Mouse (Mus musculus) liver, embryonic 11.5 days (tissue): Measurements from ENCODE around the gene Mrpl37. TPM values are rescaled to one million over a fixed set of nuclear protein-coding genes. Genes with fewer than 3 reads are reported as not detected.

Experiments
- ATAC-seq: fragments of 200-750 bp; cut with Nextera tagmentation; replicated peaks from 2 replicates; pipeline ENCODE4 v1.8.0; 2017; ENCODE audit warnings: moderate number of reproducible peaks, mild to moderate bottlenecking, moderate TSS enrichment, moderate library complexity; ENCODE audit not compliant: low FRiP score
- DNase-seq: peaks from one replicate; pipeline ENCODE4 v3.0.0-alpha.2; 2017; ENCODE audit warnings: low spot score
- H3K27ac ChIP-seq: fragments of 300-500 bp; sonication (generic); 2 replicates; pipeline ENCODE4 v1.5.1; 2014; ENCODE audit warnings: mild to moderate bottlenecking, low read depth, low read length, control low read depth
- H3K27me3 ChIP-seq: fragments of 300-500 bp; sonication (generic); replicated peaks from 2 replicates; pipeline ENCODE4 v1.6.1; 2014; ENCODE audit warnings: low read length, mixed read lengths; ENCODE audit not compliant: control insufficient read depth, insufficient read depth
- H3K36me3 ChIP-seq: fragments of 300-500 bp; sonication (generic); 2 replicates; pipeline ENCODE4 v1.6.1; 2014; ENCODE audit warnings: mild to moderate bottlenecking, low read length, moderate library complexity, mixed read lengths; ENCODE audit not compliant: control insufficient read depth, insufficient read depth
- H3K4me1 ChIP-seq: fragments of 300-500 bp; sonication (generic); replicated peaks from 2 replicates; pipeline ENCODE4 v1.6.1; 2014; ENCODE audit warnings: low read length, mixed read lengths; ENCODE audit not compliant: control insufficient read depth, insufficient read depth
- H3K4me2 ChIP-seq: fragments of 300-500 bp; sonication (generic); 2 replicates; pipeline ENCODE4 v1.6.1; 2014; ENCODE audit warnings: mild to moderate bottlenecking, control low read depth, moderate library complexity
- H3K4me3 ChIP-seq: fragments of 300-500 bp; sonication (generic); 2 replicates; pipeline ENCODE4 v1.5.1; 2014; ENCODE audit warnings: low read depth, low read length, control low read depth
- H3K9ac ChIP-seq: fragments of 300-500 bp; sonication (generic); 2 replicates; pipeline ENCODE4 v1.6.1; 2014; ENCODE audit warnings: low read depth, low read length, control low read depth
- H3K9me3 ChIP-seq: fragments of 300-500 bp; sonication (generic); 2 replicates; pipeline ENCODE4 v1.6.1; 2016; ENCODE audit warnings: low read length, inconsistent platforms, mixed read lengths; ENCODE audit not compliant: control insufficient read depth
- WGBS: fragments of 180-500 bp; shearing (Covaris S2); extraction: QIAGEN DNeasy Blood & Tissue Kit; methylation state at CpG from one replicate; pipeline ENCODE4 v1.1.7; 2014; 5-methylcytosine and 5-hydroxymethylcytosine counted together
- polyA plus RNA-seq: library from polyadenylated mRNA; unstranded; fragments of >200 nt; fragmentation: Nextera tagmentation; extraction: Ambion mirVana; gene quantifications from 2 replicates; pipeline ENCODE4 v1.2.1, GENCODE M21; 2014

The Mrpl37 gene
- polyA plus RNA-seq, 1 experiment from 2014 or later, result 122 TPM

- H3K4me2 ChIP-seq, result no peak overlapping the region; the same call in 1 of the 2 replicates
- H3K4me3 ChIP-seq, result no peak overlapping the region
- H3K9me3 ChIP-seq, result no peaks in the 10 kb centered on the region
- H3K36me3 ChIP-seq, result no peaks in the 10 kb centered on the region
- H3K27ac ChIP-seq, result no peak overlapping the region
- no peak for DNase-seq
- ATAC-seq, result no peak
- H3K9ac ChIP-seq, result no peak overlapping the region
- peaks cover 3% of the 10 kb centered on the region for H3K4me1 ChIP-seq
- H3K27me3 ChIP-seq, result no peaks in the 10 kb centered on the region
- 51% methylated on average over 15 of the region's 15 CpGs for WGBS
Measured at GRCm38 (mm10) chr4:107097871-107098270, 31.2 kb upstream of the Mrpl37 start.

DNA sequence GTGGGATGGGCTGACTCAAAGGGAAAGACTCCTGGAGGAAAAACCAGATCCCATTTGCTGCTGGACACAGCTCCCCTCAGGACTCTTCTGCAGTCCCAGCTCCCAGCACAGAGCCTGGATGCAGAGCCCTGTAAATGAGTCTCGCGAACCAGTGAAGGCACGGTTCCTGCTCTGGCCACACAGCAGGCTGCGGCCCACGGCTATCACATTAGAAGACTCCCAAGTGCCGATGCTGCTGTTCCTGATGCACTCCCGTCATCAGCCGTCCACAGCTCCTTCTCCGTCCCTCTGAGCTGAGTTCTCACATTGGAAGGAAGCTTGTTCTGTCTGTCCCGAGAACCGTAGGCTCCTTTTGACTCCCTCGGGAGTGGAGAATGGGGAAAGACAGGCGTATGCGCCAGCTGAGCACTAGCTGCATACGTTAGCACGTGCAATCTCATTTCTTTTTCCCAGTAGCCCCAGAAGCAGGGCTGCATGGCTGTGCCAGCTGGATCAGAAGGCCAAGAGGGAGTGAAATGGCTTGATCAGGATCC is 30.2 kb upstream of the Mrpl37 start, which contains the start of gene Cdcp2:
Gene Cdcp2 (plus strand): TSS at position 51 of the 533 bp plus-strand sequence.
- Histone ChIP-seq H3K27me3 (no peaks in the 10 kb centered on the region), H3K4me2 (no peak within 1 kb of the TSS; the same call in 1 of the 2 replicates), H3K27ac (no peak within 1 kb of the TSS; the same call in 1 of the 2 replicates), H3K4me3 (no peak within 1 kb of the TSS), H3K36me3 (no peaks in the 10 kb centered on the region), H3K9ac (no peak within 1 kb of the TSS), H3K9me3 (no peaks in the 10 kb centered on the region), H3K4me1 (peaks cover 3% of the 10 kb centered on the region)
- no peak for ATAC-seq
- no peak for DNase-seq
- 68% methylated on average over 16 of the region's 16 CpGs for WGBS

GRCm38 (mm10) chr4:107096043-107096442 is 29.4 kb upstream of the Mrpl37 start:
- H3K9ac ChIP-seq, result no peak overlapping the region
- peaks cover 3% of the 10 kb centered on the region for H3K4me1 ChIP-seq

GRCm38 (mm10) chr4:107094484-107095187 is 28.0 kb upstream of the Mrpl37 start:
- Histone ChIP-seq H3K4me3 (no peak overlapping the region), H3K9ac (no peak overlapping the region), H3K27ac (no peak overlapping the region), H3K9me3 (no peaks in the 10 kb centered on the region), H3K4me1 (peaks cover 3% of the 10 kb centered on the region), H3K36me3 (no peaks in the 10 kb centered on the region), H3K4me2 (no peak overlapping the region), H3K27me3 (no peaks in the 10 kb centered on the region)
- ATAC-seq, result no peak
- WGBS, result 72% methylated on average over 16 of the region's 16 CpGs
- no peak for DNase-seq

More at GRCm38 (mm10) chr4:107096043-107096442, 29.4 kb upstream of the Mrpl37 start:
- no peak overlapping the region for H3K4me3 ChIP-seq
- H3K36me3 ChIP-seq, result no peaks in the 10 kb centered on the region
- no peaks in the 10 kb centered on the region for H3K9me3 ChIP-seq
- 26% methylated on average over 6 of the region's 6 CpGs for WGBS
- H3K27ac ChIP-seq, result no peak overlapping the region; the same call in 1 of the 2 replicates
- DNase-seq, result peak; percentile 42
- no peak overlapping the region for H3K4me2 ChIP-seq
- H3K27me3 ChIP-seq, result no peaks in the 10 kb centered on the region
- no peak for ATAC-seq

GRCm38 (mm10) chr4:107091696-107092095 is 25.0 kb upstream of the Mrpl37 start:
- 83% methylated on average over 14 of the region's 14 CpGs for WGBS
- no peak overlapping the region for H3K4me2 ChIP-seq
- no peaks in the 10 kb centered on the region for H3K27me3 ChIP-seq
- H3K9ac ChIP-seq, result no peak overlapping the region
- DNase-seq (no peak), ATAC-seq (no peak)
- peaks cover 3% of the 10 kb centered on the region for H3K4me1 ChIP-seq
- H3K27ac ChIP-seq, result no peak overlapping the region
- no peaks in the 10 kb centered on the region for H3K9me3 ChIP-seq
- no peaks in the 10 kb centered on the region for H3K36me3 ChIP-seq
- H3K4me3 ChIP-seq, result no peak overlapping the region

DNA sequence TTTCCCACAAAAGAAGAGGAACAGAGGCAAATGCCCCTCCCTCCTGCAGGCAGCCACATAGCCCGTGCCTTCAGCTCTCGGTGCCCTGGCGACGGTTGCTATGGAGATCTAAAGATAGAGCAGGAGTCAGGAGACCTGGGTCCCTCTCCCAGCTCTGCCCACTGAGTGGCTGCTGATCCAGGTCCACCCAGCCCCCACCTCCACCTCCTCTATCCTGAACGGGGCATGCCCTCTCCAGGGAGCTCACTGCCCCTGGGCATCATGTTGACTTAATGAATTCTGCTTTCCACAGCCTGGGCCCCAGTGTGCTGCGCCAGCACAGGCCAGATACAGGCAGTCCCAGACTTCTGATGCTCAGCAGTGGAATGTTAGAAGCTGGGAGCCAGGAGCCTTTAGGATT is 18.2 kb upstream of the Mrpl37 start:
- Histone ChIP-seq H3K27me3 (no peaks in the 10 kb centered on the region), H3K27ac (no peak overlapping the region), H3K4me3 (no peak overlapping the region), H3K9ac (no peak overlapping the region), H3K9me3 (no peaks in the 10 kb centered on the region), H3K4me2 (no peak overlapping the region), H3K36me3 (no peaks in the 10 kb centered on the region), H3K4me1 (no peaks in the 10 kb centered on the region)
- 34% methylated on average over 6 of the region's 6 CpGs for WGBS
- no peak; the same call in 1 of the 2 replicates for ATAC-seq
- DNase-seq, result no peak

- Histone ChIP-seq H3K27me3 (no peaks in the 10 kb centered on the region), H3K27ac (no peak overlapping the region), H3K9ac (no peak overlapping the region), H3K4me3 (no peak overlapping the region), H3K4me2 (no peak overlapping the region), H3K36me3 (no peaks in the 10 kb centered on the region), H3K9me3 (no peaks in the 10 kb centered on the region), H3K4me1 (no peaks in the 10 kb centered on the region)
- 31% methylated on average over 1 of the region's 1 CpGs for WGBS
- ATAC-seq (no peak), DNase-seq (no peak)
Measured at GRCm38 (mm10) chr4:107084343-107084742, 17.7 kb upstream of the Mrpl37 start.

DNA sequence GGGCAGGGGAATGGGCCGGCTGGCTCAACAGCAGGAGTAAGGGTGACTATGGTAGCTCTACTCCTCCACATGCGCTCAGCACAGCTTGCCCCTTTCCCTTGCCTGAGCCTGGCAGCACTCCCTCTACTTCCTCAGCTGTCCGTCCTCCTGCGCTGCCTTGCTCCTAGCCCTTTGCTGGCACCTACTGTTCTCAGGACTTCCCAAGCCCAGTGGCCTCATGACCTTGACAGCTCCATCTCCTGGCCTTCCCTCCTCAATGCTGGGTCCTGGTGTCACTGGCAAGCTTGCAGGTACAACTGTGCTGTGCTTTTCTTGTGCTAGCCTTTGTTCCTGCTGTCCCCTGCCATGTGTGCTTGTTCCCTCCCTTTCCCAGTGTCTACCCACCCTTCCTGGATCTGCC is 16.5 kb upstream of the Mrpl37 start:
- H3K27ac ChIP-seq, result no peak overlapping the region
- 89% methylated on average over 4 of the region's 4 CpGs for WGBS
- DNase-seq, result no peak
- no peaks in the 10 kb centered on the region for H3K36me3 ChIP-seq
- no peak for ATAC-seq
- no peaks in the 10 kb centered on the region for H3K27me3 ChIP-seq
- no peak overlapping the region for H3K4me3 ChIP-seq
- H3K9me3 ChIP-seq, result no peaks in the 10 kb centered on the region
- H3K9ac ChIP-seq, result no peak overlapping the region
- H3K4me2 ChIP-seq, result no peak overlapping the region
- H3K4me1 ChIP-seq, result no peaks in the 10 kb centered on the region

GRCm38 (mm10) chr4:107082185-107082584 is 15.5 kb upstream of the Mrpl37 start:
- ATAC-seq (no peak), DNase-seq (no peak)
- no peak overlapping the region for H3K4me2 ChIP-seq
- no peak overlapping the region for H3K9ac ChIP-seq
- 79% methylated on average over 3 of the region's 3 CpGs for WGBS
- H3K27me3 ChIP-seq, result no peaks in the 10 kb centered on the region
- H3K4me1 ChIP-seq, result no peaks in the 10 kb centered on the region
- H3K36me3 ChIP-seq, result no peaks in the 10 kb centered on the region
- H3K4me3 ChIP-seq, result no peak overlapping the region
- no peak overlapping the region for H3K27ac ChIP-seq
- H3K9me3 ChIP-seq, result no peaks in the 10 kb centered on the region
